Mouse (Mus musculus) stomach, embryonic 14.5 days (tissue): ENCODE measurements around the gene Cyp2s1. TPM values are rescaled to one million over a fixed set of nuclear protein-coding genes. Genes with fewer than 3 reads are reported as not detected.

Experiments
- microRNA-seq: library from miRNA; unstranded; fragments of <30 nt; microRNA quantifications from one replicate; pipeline ENCODE4, GENCODE M21; 2016
- polyA plus RNA-seq: library from polyadenylated mRNA; unstranded; fragments of >200 nt; fragmentation: Nextera tagmentation; extraction: Ambion mirVana; gene quantifications from 2 replicates; pipeline ENCODE4 v1.2.1, GENCODE M21; 2014

Cyp2s1 gene
- polyA plus RNA-seq, 1 experiment from 2014 or later, result 32.0 TPM

Small RNA genes lying within 50 kb of the gene (microRNA-seq; reads per million reads assigned to microRNA genes)
- not detected for gene Gm24865

Other genes starting within 250 kb of the Cyp2s1 start
- not detected in 2 replicates for gene Erich4, start 201.0 kb downstream of the Cyp2s1 start, polyA plus RNA-seq
- gene Dmac2, start 197.5 kb downstream of the Cyp2s1 start, polyA plus RNA-seq, result 39.0 and 44.9 TPM in 2 replicates
- 6.2 and 6.5 TPM in 2 replicates for gene B3gnt8, start 190.3 kb downstream of the Cyp2s1 start, polyA plus RNA-seq
- gene Bckdha, start 157.9 kb downstream of the Cyp2s1 start, polyA plus RNA-seq, result 48.6 and 52.2 TPM in 2 replicates
- gene Exosc5, start 157.7 kb downstream of the Cyp2s1 start, polyA plus RNA-seq, result 72.9 and 83.0 TPM in 2 replicates
- 4.2 and 5.9 TPM in 2 replicates for gene Tmem91, start 141.7 kb downstream of the Cyp2s1 start, polyA plus RNA-seq
- 29.7 and 31.5 TPM in 2 replicates for gene B9d2, start 136.1 kb downstream of the Cyp2s1 start, polyA plus RNA-seq
- 3.6 and 3.7 TPM in 2 replicates for gene Tgfb1, start 129.9 kb downstream of the Cyp2s1 start, polyA plus RNA-seq
- gene Ccdc97, start 97.8 kb downstream of the Cyp2s1 start, polyA plus RNA-seq, result 29.4 and 30.8 TPM in 2 replicates
- gene Hnrnpul1, start 62.2 kb downstream of the Cyp2s1 start, polyA plus RNA-seq, result 77.2 and 77.8 TPM in 2 replicates
- gene Axl, start 28.2 kb downstream of the Cyp2s1 start, polyA plus RNA-seq, result 66.4 and 75.3 TPM in 2 replicates
- not detected in 2 replicates for gene Cyp2b10, start 80.7 kb upstream of the Cyp2s1 start, polyA plus RNA-seq
- not detected in 2 replicates for gene Cyp2b13, start 244.6 kb upstream of the Cyp2s1 start, polyA plus RNA-seq